Mouse (Mus musculus) left cerebral cortex, adult 2 months (tissue): ENCODE data around the gene Mybbp1a. TPM values are rescaled to one million over a fixed set of nuclear protein-coding genes. Genes with fewer than 3 reads are reported as not detected.

Experiments used
- DNase-seq, 2 experiments: peaks; one replicate each; pipeline ENCODE4 v3.0.0; 2021 to 2022; ENCODE audit warnings: low spot score in 2 of 2, mixed read lengths in 1 of 2; ENCODE audit errors: extremely low spot score in 1 of 2
- H3K27ac ChIP-seq: fragments of 200-600 bp; 2 replicates; pipeline ENCODE4 v1.8.1; 2022
- H3K4me3 ChIP-seq: fragments of 200-600 bp; 2 replicates; pipeline ENCODE4 v1.8.1; 2022
- CTCF ChIP-seq: fragments of 200-600 bp; IDR thresholded peaks from 2 replicates; pipeline ENCODE4 v1.8.1; 2022; ENCODE audit warnings: antibody characterized with exemption, mild to moderate bottlenecking, moderate library complexity
- intact Hi-C: fragments of 180-260 bp; cut with DNase I; formaldehyde crosslinking; loops from one replicate; pipeline ENCODE4 v1.15.1; 2025
- total RNA-seq, 2 experiments: library from RNA; stranded (reverse); gene quantifications; 2 replicates each; pipeline ENCODE4 v1.2.3; 2021

Mybbp1a gene
- total RNA-seq, 2 experiments from 2014 or later = 53.2 to 55.0 TPM

GRCm38 (mm10) chr11:72455694-72456093 lies 14.5 kb downstream of the Mybbp1a start:
- intact Hi-C loops = no loop called here
- no peak for TF ChIP-seq CTCF
- H3K27ac ChIP-seq = peak overlapping the region; percentile 75

GRCm38 (mm10) chr11:72457995-72458496 lies 16.9 kb downstream of the Mybbp1a start:
- Histone ChIP-seq H3K4me3 (no peak overlapping the region), H3K27ac (peak overlapping the region; percentile 21; the same call in 1 of the 2 replicates)
- intact Hi-C loops = no loop called here
- no peak for TF ChIP-seq CTCF
- DNase-seq = no peak

More at GRCm38 (mm10) chr11:72455694-72456093, 14.5 kb downstream of the Mybbp1a start:
- DNase-seq = peak in 1 of 2 experiments; percentile 57
- no peak overlapping the region for H3K4me3 ChIP-seq

- H3K27ac ChIP-seq = peak overlapping the region; percentile 21; the same call in 1 of the 2 replicates
- TF ChIP-seq CTCF = no peak
- intact Hi-C loops = no loop called here
These were observed 17.3 kb downstream of the Mybbp1a start for GRCm38 (mm10) chr11:72458502-72458901.

GRCm38 (mm10) chr11:72461500-72461981 lies 20.4 kb downstream of the Mybbp1a start:
- no peak overlapping the region for H3K27ac ChIP-seq
- no peak for DNase-seq
- no peak overlapping the region for H3K4me3 ChIP-seq
- no peak for TF ChIP-seq CTCF
- intact Hi-C loops = no loop called here

More at GRCm38 (mm10) chr11:72458502-72458901, 17.3 kb downstream of the Mybbp1a start:
- H3K4me3 ChIP-seq = no peak overlapping the region
- no peak for DNase-seq

GRCm38 (mm10) chr11:72464821-72465220 lies 23.7 kb downstream of the Mybbp1a start:
- H3K27ac ChIP-seq = no peak overlapping the region
- no peak overlapping the region for H3K4me3 ChIP-seq
- intact Hi-C loops = no loop called here
- TF ChIP-seq CTCF = no peak
- DNase-seq = no peak

- Histone ChIP-seq H3K27ac (peak overlapping the region; percentile 59), H3K4me3 (no peak overlapping the region)
- no peak for DNase-seq
- no peak for TF ChIP-seq CTCF
- intact Hi-C loops = no loop called here
These were observed 25.0 kb downstream of the Mybbp1a start for GRCm38 (mm10) chr11:72465978-72466693.

GRCm38 (mm10) chr11:72466694-72467507 lies 25.7 kb downstream of the Mybbp1a start:
- peak overlapping the region; percentile 59 for H3K27ac ChIP-seq
- no peak for TF ChIP-seq CTCF
- DNase-seq = no peak
- intact Hi-C loops = no loop called here
- no peak overlapping the region for H3K4me3 ChIP-seq

- intact Hi-C loops = no loop called here
These were observed 27.4 kb downstream of the Mybbp1a start for GRCm38 (mm10) chr11:72468525-72468924.

GRCm38 (mm10) chr11:72469217-72469616 lies 28.1 kb downstream of the Mybbp1a start:
- intact Hi-C loops = no loop called here
- no peak overlapping the region for H3K4me3 ChIP-seq
- peak overlapping the region; percentile 38 for H3K27ac ChIP-seq

More at GRCm38 (mm10) chr11:72468525-72468924, 27.4 kb downstream of the Mybbp1a start:
- DNase-seq = no peak
- H3K27ac ChIP-seq = peak overlapping the region; percentile 38
- no peak for TF ChIP-seq CTCF
- no peak overlapping the region for H3K4me3 ChIP-seq

GRCm38 (mm10) chr11:72470004-72470403 lies 28.8 kb downstream of the Mybbp1a start:
- intact Hi-C loops = loop anchor here (5.0 kb wide), 2 partner anchors 77 to 92 kb away; no protein-coding TSS in a partner anchor
- no peak for DNase-seq
- Histone ChIP-seq H3K4me3 (no peak overlapping the region), H3K27ac (peak overlapping the region; percentile 19; the same call in 1 of the 2 replicates)
- TF ChIP-seq CTCF = no peak

More at GRCm38 (mm10) chr11:72469217-72469616, 28.1 kb downstream of the Mybbp1a start:
- DNase-seq = peak in 1 of 2 experiments; percentile 44
- no peak for TF ChIP-seq CTCF

- Histone ChIP-seq H3K4me3 (no peak overlapping the region), H3K27ac (no peak overlapping the region)
- intact Hi-C loops = loop anchor here (5.0 kb wide), 2 partner anchors 76 to 91 kb away; no protein-coding TSS in a partner anchor
- TF ChIP-seq CTCF = no peak
- DNase-seq = no peak
These were observed 30.2 kb downstream of the Mybbp1a start for GRCm38 (mm10) chr11:72471381-72471780.
